Mouse (Mus musculus) hindbrain, embryonic 16.5 days (tissue): Measurements from ENCODE around the gene Icam1. TPM values are rescaled to one million over a fixed set of nuclear protein-coding genes. Genes with fewer than 3 reads are reported as not detected.

Experiments
- microRNA counts: library from miRNA; unstranded; fragments of <30 nt; microRNA quantifications from one replicate; lab custom pipeline; 2016
- microRNA-seq: library from miRNA; unstranded; fragments of <30 nt; microRNA quantifications from one replicate; pipeline ENCODE4, GENCODE M21; 2017
- polyA plus RNA-seq: library from polyadenylated mRNA; unstranded; fragments of >200 nt; fragmentation: Nextera tagmentation; extraction: Ambion mirVana; gene quantifications from 2 replicates; pipeline ENCODE4 v1.2.1, GENCODE M21; 2015

The Icam1 gene
- polyA plus RNA-seq, 1 experiment from 2014 or later: 3.4 TPM

MicroRNAs encoded within 50 kb of the gene (microRNA counts, 519-probe panel; counts per million panel counts)
- 2,680 counts per million, percentile 71 among the panel's probes with 10 or more counts for microRNA mmu-miR-1900 (lab: Ali Mortazavi, UCI)

Small RNA genes within 50 kb of the gene (microRNA-seq; reads per million reads assigned to microRNA genes)
- not detected for gene Mir1900
- 0.62 reads per million for gene Mir7082

Other genes starting within 250 kb of the Icam1 start
- 1.1 and 1.2 TPM in 2 replicates for gene Col5a3, start 200.9 kb upstream of the Icam1 start, polyA plus RNA-seq
- not detected in 2 replicates for gene Rdh8, start 197.5 kb upstream of the Icam1 start, polyA plus RNA-seq
- gene A230050P20Rik, start 147.3 kb upstream of the Icam1 start, polyA plus RNA-seq: 18.1 and 22.6 TPM in 2 replicates
- gene Angptl6, start 136.3 kb upstream of the Icam1 start, polyA plus RNA-seq: 15.6 and 18.1 TPM in 2 replicates
- 44.4 and 48.0 TPM in 2 replicates for gene Ppan, start 127.8 kb upstream of the Icam1 start, polyA plus RNA-seq
- 243 and 247 TPM in 2 replicates for gene Eif3g, start 117.4 kb upstream of the Icam1 start, polyA plus RNA-seq
- 49.5 and 64.2 TPM in 2 replicates for gene Dnmt1, start 56.1 kb upstream of the Icam1 start, polyA plus RNA-seq
- 9.5 and 10.3 TPM in 2 replicates for gene S1pr2, start 39.2 kb upstream of the Icam1 start, polyA plus RNA-seq
- 112 and 114 TPM in 2 replicates for gene Mrpl4, start 13.2 kb upstream of the Icam1 start, polyA plus RNA-seq
- gene Icam4, start 13.4 kb downstream of the Icam1 start, polyA plus RNA-seq: 0.27 and 0.29 TPM in 2 replicates
- 2.8 and 3.2 TPM in 2 replicates for gene Icam5, start 16.1 kb downstream of the Icam1 start, polyA plus RNA-seq
- 1.5 and 2.1 TPM in 2 replicates for gene Zglp1, start 51.1 kb downstream of the Icam1 start, polyA plus RNA-seq
- 1.3 and 2.2 TPM in 2 replicates for gene Gm49373, start 57.1 kb downstream of the Icam1 start, polyA plus RNA-seq
- 75.2 and 80.8 TPM in 2 replicates for gene Fdx1l, start 57.6 kb downstream of the Icam1 start, polyA plus RNA-seq
- gene Gm38431, start 76.0 kb downstream of the Icam1 start, polyA plus RNA-seq: 1.3 TPM in 2 replicates
- 25.9 and 35.9 TPM in 2 replicates for gene Raver1, start 76.0 kb downstream of the Icam1 start, polyA plus RNA-seq
- gene Tyk2, start 115.3 kb downstream of the Icam1 start, polyA plus RNA-seq: 9.5 and 10.5 TPM in 2 replicates
- gene Cdc37, start 134.0 kb downstream of the Icam1 start, polyA plus RNA-seq: 204 and 211 TPM in 2 replicates
- 47.7 and 50.5 TPM in 2 replicates for gene Pde4a, start 149.7 kb downstream of the Icam1 start, polyA plus RNA-seq
- gene Keap1, start 223.4 kb downstream of the Icam1 start, polyA plus RNA-seq: 71.5 and 72.0 TPM in 2 replicates
- 5.5 and 5.7 TPM in 2 replicates for gene S1pr5, start 232.5 kb downstream of the Icam1 start, polyA plus RNA-seq
- gene Atg4d, start 249.3 kb downstream of the Icam1 start, polyA plus RNA-seq: 52.6 and 52.8 TPM in 2 replicates